Mouse (Mus musculus): ENCODE results near the gene Sat2. TPM values are rescaled to one million over a fixed set of nuclear protein-coding genes. Genes with fewer than 3 reads are reported as not detected.

The Sat2 gene
- polyA plus RNA-seq, 2 experiments: 16.5 to 21.1 TPM

DNA sequence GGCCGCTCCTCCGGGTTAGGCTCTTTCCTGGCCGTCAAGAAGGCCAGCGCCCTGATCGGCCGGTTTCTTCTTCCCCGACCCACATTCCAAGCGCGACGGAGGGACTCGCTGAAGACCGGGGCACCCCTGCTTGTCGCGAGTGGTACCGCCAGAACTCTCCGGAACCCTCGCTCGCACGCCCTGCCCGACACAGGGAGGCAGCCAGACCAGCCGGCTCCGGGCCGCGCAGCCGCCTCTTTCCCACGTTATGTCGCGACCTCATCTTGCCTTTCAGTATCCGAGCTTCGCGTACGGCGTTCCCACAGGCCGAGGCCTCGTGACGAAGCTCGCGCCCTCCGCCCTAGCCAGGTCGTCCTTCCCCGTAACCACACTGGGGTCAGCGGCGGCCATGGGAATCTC, 49.9 kb downstream of the Sat2 start:
- ATAC-seq (ENCODE audit: low FRiP score, low read depth) (no peak), DNase-seq (ENCODE audit: low spot score) (no peak)
- Histone ChIP-seq H3K36me3 (ENCODE audit: control insufficient read depth, insufficient read depth, low read length) (peaks cover 84% of the 10 kb centered on the region), H3K27me3 (ENCODE audit: control insufficient read depth, insufficient read depth, low read length) (no peaks in the 10 kb centered on the region), H3K27ac (replicated peaks; ENCODE audit: low read depth, low read length) (peak overlapping the region; percentile 97), H3K4me3 (replicated peaks; ENCODE audit: low read length) (peak overlapping the region; percentile 100), H3K4me2 (replicated peaks; ENCODE audit: low read depth, low read length, severe bottlenecking) (peak overlapping the region; percentile 88), H3K9me3 (ENCODE audit: control insufficient read depth, low read length) (no peaks in the 10 kb centered on the region), H3K4me1 (ENCODE audit: control insufficient read depth, insufficient read depth, low read length) (peaks cover 15% of the 10 kb centered on the region), H3K9ac (ENCODE audit: low read depth, low read length, severe bottlenecking) (peak overlapping the region; percentile 99)
- WGBS: under 1% methylated on average over 43 of the region's 43 CpGs
- TF ChIP-seq POLR2A (IDR thresholded peaks at IDR 0.05; ENCODE audit: borderline replicate concordance, extremely low read depth, insufficient read depth, insufficient read length): no peak

DNA sequence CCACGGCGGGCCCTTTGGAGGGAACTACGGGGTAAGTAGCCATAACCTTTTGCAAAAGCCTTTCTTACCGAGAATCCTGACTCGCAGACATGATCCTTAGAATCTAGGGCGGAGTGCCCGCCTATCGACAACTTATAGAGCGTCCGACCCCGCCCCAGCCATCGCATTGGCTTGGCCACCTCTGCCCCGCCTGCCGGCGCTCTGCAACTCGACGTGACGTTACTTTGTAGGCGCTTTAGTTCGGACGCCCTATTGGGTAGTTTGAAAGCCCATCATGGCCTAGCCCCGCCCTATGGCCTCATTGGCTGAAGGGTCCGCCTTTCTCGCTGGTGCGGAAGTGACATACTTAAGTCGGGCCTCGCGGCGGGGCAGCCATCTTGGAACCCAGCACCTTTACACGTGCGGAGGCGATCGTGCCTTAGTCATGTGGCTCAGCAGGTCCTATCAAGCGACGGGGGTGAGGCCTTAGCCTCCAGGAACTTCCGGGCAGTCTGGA, 50.4 kb downstream of the Sat2 start, which contains the start of gene Eif4a1:
Gene Eif4a1 (minus strand): TSS at position 213 of the 496 bp plus-strand sequence.
- peak; percentile 97 for ATAC-seq (ENCODE audit: low FRiP score, low read depth)

More for the DNA sequence above, 50.4 kb downstream of the Sat2 start, which contains the start of gene Eif4a1:
- Histone ChIP-seq H3K27me3 (ENCODE audit: control insufficient read depth, insufficient read depth, low read length) (no peaks in the 10 kb centered on the region), H3K4me2 (replicated peaks; ENCODE audit: low read depth, low read length, severe bottlenecking) (peak within 1 kb of the TSS; percentile 88), H3K4me3 (replicated peaks; ENCODE audit: low read length) (peak within 1 kb of the TSS; percentile 100), H3K4me1 (ENCODE audit: control insufficient read depth, insufficient read depth, low read length) (peaks cover 15% of the 10 kb centered on the region), H3K36me3 (ENCODE audit: control insufficient read depth, insufficient read depth, low read length) (peaks cover 85% of the 10 kb centered on the region), H3K27ac (replicated peaks; ENCODE audit: low read depth, low read length) (peak within 1 kb of the TSS; percentile 97), H3K9ac (ENCODE audit: low read depth, low read length, severe bottlenecking) (peak within 1 kb of the TSS; percentile 99), H3K9me3 (ENCODE audit: control insufficient read depth, low read length) (no peaks in the 10 kb centered on the region)
- peak; percentile 100 for DNase-seq (ENCODE audit: low spot score)
- under 1% methylated on average over 36 of the region's 36 CpGs for whole genome bisulfite sequencing
- TF ChIP-seq POLR2A (IDR thresholded peaks at IDR 0.05; ENCODE audit: borderline replicate concordance, extremely low read depth, insufficient read depth, insufficient read length): peak; percentile 96; the same call in 1 of the 2 replicates

MicroRNAs encoded within 50 kb of the gene (microRNA counts, 519-probe panel; counts per million panel counts)
- microRNA mmu-miR-1934 (not detected), microRNA mmu-miR-467f (2,735 counts per million, percentile 48 among the panel's probes with 10 or more counts)

Small RNA genes lying within 50 kb of the gene (microRNA-seq; reads per million reads assigned to microRNA genes)
- gene Mir1934: 2.7 reads per million, percentile 5 among the genes with 10 or more reads in this experiment
- not detected for gene Mir467f

Other genes with a start within 250 kb of the Sat2 start
Only the 30 nearest of the 32 such genes appear.
- 29.5 and 32.7 TPM in 2 replicates for gene Cyb5d1, start 226.4 kb upstream of the Sat2 start, polyA plus RNA-seq (2012; rRNA removed)
- 22.3 and 27.3 TPM in 2 replicates for gene Cyb5d1, start 226.4 kb upstream of the Sat2 start, polyA plus RNA-seq (2014; fragmentation: Nextera tagmentation; extraction: Ambion mirVana)
- gene Tmem88, start 223.8 kb upstream of the Sat2 start, polyA plus RNA-seq (2012; rRNA removed): 17.0 and 23.7 TPM in 2 replicates
- 18.7 and 18.9 TPM in 2 replicates for gene Tmem88, start 223.8 kb upstream of the Sat2 start, polyA plus RNA-seq (2014; fragmentation: Nextera tagmentation; extraction: Ambion mirVana)
- gene Kdm6b, start 208.3 kb upstream of the Sat2 start, polyA plus RNA-seq (2012; rRNA removed): 23.7 and 27.5 TPM in 2 replicates
- 31.4 and 36.4 TPM in 2 replicates for gene Kdm6b, start 208.3 kb upstream of the Sat2 start, polyA plus RNA-seq (2014; fragmentation: Nextera tagmentation; extraction: Ambion mirVana)
- 4.5 and 4.7 TPM in 2 replicates for gene Dnah2, start 72.9 kb upstream of the Sat2 start, polyA plus RNA-seq (2012; rRNA removed)
- 3.6 and 4.2 TPM in 2 replicates for gene Dnah2, start 72.9 kb upstream of the Sat2 start, polyA plus RNA-seq (2014; fragmentation: Nextera tagmentation; extraction: Ambion mirVana)
- gene Efnb3, start 61.8 kb upstream of the Sat2 start, polyA plus RNA-seq (2012; rRNA removed): 57.6 and 78.1 TPM in 2 replicates
- gene Efnb3, start 61.8 kb upstream of the Sat2 start, polyA plus RNA-seq (2014; fragmentation: Nextera tagmentation; extraction: Ambion mirVana): 12.7 and 14.6 TPM in 2 replicates
- 19.0 and 25.1 TPM in 2 replicates for gene Wrap53, start 41.8 kb upstream of the Sat2 start, polyA plus RNA-seq (2012; rRNA removed)
- 20.6 and 20.8 TPM in 2 replicates for gene Wrap53, start 41.8 kb upstream of the Sat2 start, polyA plus RNA-seq (2014; fragmentation: Nextera tagmentation; extraction: Ambion mirVana)
- 173 and 200 TPM in 2 replicates for gene Trp53, start 41.7 kb upstream of the Sat2 start, polyA plus RNA-seq (2012; rRNA removed)
- gene Trp53, start 41.7 kb upstream of the Sat2 start, polyA plus RNA-seq (2014; fragmentation: Nextera tagmentation; extraction: Ambion mirVana): 138 and 155 TPM in 2 replicates
- 17.9 and 20.6 TPM in 2 replicates for gene Atp1b2, start 16.1 kb upstream of the Sat2 start, polyA plus RNA-seq (2012; rRNA removed)
- gene Atp1b2, start 16.1 kb upstream of the Sat2 start, polyA plus RNA-seq (2014; fragmentation: Nextera tagmentation; extraction: Ambion mirVana): 9.1 and 10.4 TPM in 2 replicates
- 0.05 TPM in 1 of 2 replicates, not detected in the other for gene Shbg, start 4.1 kb upstream of the Sat2 start, polyA plus RNA-seq (2012; rRNA removed)
- gene Shbg, start 4.1 kb upstream of the Sat2 start, polyA plus RNA-seq (2014; fragmentation: Nextera tagmentation; extraction: Ambion mirVana): not detected in 2 replicates
- 122 and 125 TPM in 2 replicates for gene Fxr2, start 11.0 kb downstream of the Sat2 start, polyA plus RNA-seq (2012; rRNA removed)
- 28.9 and 33.8 TPM in 2 replicates for gene Fxr2, start 11.0 kb downstream of the Sat2 start, polyA plus RNA-seq (2014; fragmentation: Nextera tagmentation; extraction: Ambion mirVana)
- gene Sox15, start 33.3 kb downstream of the Sat2 start, polyA plus RNA-seq (2012; rRNA removed): 1.5 and 2.1 TPM in 2 replicates
- gene Sox15, start 33.3 kb downstream of the Sat2 start, polyA plus RNA-seq (2014; fragmentation: Nextera tagmentation; extraction: Ambion mirVana): 1.0 and 3.0 TPM in 2 replicates
- 117 and 155 TPM in 2 replicates for gene Mpdu1, start 40.6 kb downstream of the Sat2 start, polyA plus RNA-seq (2012; rRNA removed)
- gene Mpdu1, start 40.6 kb downstream of the Sat2 start, polyA plus RNA-seq (2014; fragmentation: Nextera tagmentation; extraction: Ambion mirVana): 28.9 and 30.8 TPM in 2 replicates
- 16.6 and 24.3 TPM in 2 replicates for gene Cd68, start 44.1 kb downstream of the Sat2 start, polyA plus RNA-seq (2012; rRNA removed)
- 20.5 and 24.7 TPM in 2 replicates for gene Cd68, start 44.1 kb downstream of the Sat2 start, polyA plus RNA-seq (2014; fragmentation: Nextera tagmentation; extraction: Ambion mirVana)
- gene Eif4a1, start 50.4 kb downstream of the Sat2 start, polyA plus RNA-seq (2012; rRNA removed): 887 and 919 TPM in 2 replicates
- gene Eif4a1, start 50.4 kb downstream of the Sat2 start, polyA plus RNA-seq (2014; fragmentation: Nextera tagmentation; extraction: Ambion mirVana): 547 and 561 TPM in 2 replicates
- 172 and 297 TPM in 2 replicates for gene Senp3, start 60.1 kb downstream of the Sat2 start, polyA plus RNA-seq (2012; rRNA removed)
- gene Senp3, start 60.1 kb downstream of the Sat2 start, polyA plus RNA-seq (2014; fragmentation: Nextera tagmentation; extraction: Ambion mirVana): 95.4 and 99.0 TPM in 2 replicates
- gene Tnfsf13, start 63.8 kb downstream of the Sat2 start, polyA plus RNA-seq (2012; rRNA removed): 4.4 and 5.2 TPM in 2 replicates
- 0.77 and 0.98 TPM in 2 replicates for gene Tnfsf13, start 63.8 kb downstream of the Sat2 start, polyA plus RNA-seq (2014; fragmentation: Nextera tagmentation; extraction: Ambion mirVana)
- 22.9 and 31.6 TPM in 2 replicates for gene Tnfsf12, start 73.8 kb downstream of the Sat2 start, polyA plus RNA-seq (2012; rRNA removed)
- 13.7 and 15.2 TPM in 2 replicates for gene Tnfsf12, start 73.8 kb downstream of the Sat2 start, polyA plus RNA-seq (2014; fragmentation: Nextera tagmentation; extraction: Ambion mirVana)
- 3.8 and 6.9 TPM in 2 replicates for gene Tnfsfm13, start 74.1 kb downstream of the Sat2 start, polyA plus RNA-seq (2012; rRNA removed)
- 5.9 and 6.6 TPM in 2 replicates for gene Tnfsfm13, start 74.1 kb downstream of the Sat2 start, polyA plus RNA-seq (2014; fragmentation: Nextera tagmentation; extraction: Ambion mirVana)
- 76.6 and 100 TPM in 2 replicates for gene Polr2a, start 136.6 kb downstream of the Sat2 start, polyA plus RNA-seq (2012; rRNA removed)
- gene Polr2a, start 136.6 kb downstream of the Sat2 start, polyA plus RNA-seq (2014; fragmentation: Nextera tagmentation; extraction: Ambion mirVana): 40.7 and 45.3 TPM in 2 replicates
- 0.14 and 0.23 TPM in 2 replicates for gene Slc35g3, start 139.9 kb downstream of the Sat2 start, polyA plus RNA-seq (2012; rRNA removed)
- gene Slc35g3, start 139.9 kb downstream of the Sat2 start, polyA plus RNA-seq (2014; fragmentation: Nextera tagmentation; extraction: Ambion mirVana): 0.21 TPM in 1 of 2 replicates, not detected in the other
- gene Zbtb4, start 143.9 kb downstream of the Sat2 start, polyA plus RNA-seq (2012; rRNA removed): 12.8 and 14.3 TPM in 2 replicates
- 4.1 and 5.0 TPM in 2 replicates for gene Zbtb4, start 143.9 kb downstream of the Sat2 start, polyA plus RNA-seq (2014; fragmentation: Nextera tagmentation; extraction: Ambion mirVana)
- 69.4 and 81.0 TPM in 2 replicates for gene Chrnb1, start 173.9 kb downstream of the Sat2 start, polyA plus RNA-seq (2012; rRNA removed)
- gene Chrnb1, start 173.9 kb downstream of the Sat2 start, polyA plus RNA-seq (2014; fragmentation: Nextera tagmentation; extraction: Ambion mirVana): 14.1 and 19.0 TPM in 2 replicates
- gene Fgf11, start 179.8 kb downstream of the Sat2 start, polyA plus RNA-seq (2012; rRNA removed): 17.2 and 17.5 TPM in 2 replicates
- gene Fgf11, start 179.8 kb downstream of the Sat2 start, polyA plus RNA-seq (2014; fragmentation: Nextera tagmentation; extraction: Ambion mirVana): 2.2 and 3.4 TPM in 2 replicates
- 1.8 TPM in 2 replicates for gene Tmem102, start 183.6 kb downstream of the Sat2 start, polyA plus RNA-seq (2012; rRNA removed)
- 5.4 and 5.9 TPM in 2 replicates for gene Tmem102, start 183.6 kb downstream of the Sat2 start, polyA plus RNA-seq (2014; fragmentation: Nextera tagmentation; extraction: Ambion mirVana)
- not detected in 2 replicates for gene Gm39566, start 193.3 kb downstream of the Sat2 start, polyA plus RNA-seq (2012; rRNA removed)
- gene Gm39566, start 193.3 kb downstream of the Sat2 start, polyA plus RNA-seq (2014; fragmentation: Nextera tagmentation; extraction: Ambion mirVana): not detected in 2 replicates
- gene Spem2, start 196.4 kb downstream of the Sat2 start, polyA plus RNA-seq (2012; rRNA removed): not detected in 2 replicates
- gene Spem2, start 196.4 kb downstream of the Sat2 start, polyA plus RNA-seq (2014; fragmentation: Nextera tagmentation; extraction: Ambion mirVana): not detected in 2 replicates
- gene Spem1, start 200.2 kb downstream of the Sat2 start, polyA plus RNA-seq (2012; rRNA removed): 0.65 and 0.79 TPM in 2 replicates
- gene Spem1, start 200.2 kb downstream of the Sat2 start, polyA plus RNA-seq (2014; fragmentation: Nextera tagmentation; extraction: Ambion mirVana): 0.18 TPM in 1 of 2 replicates, not detected in the other
- gene Nlgn2, start 215.8 kb downstream of the Sat2 start, polyA plus RNA-seq (2012; rRNA removed): 96.0 and 123 TPM in 2 replicates
- 11.1 and 13.4 TPM in 2 replicates for gene Nlgn2, start 215.8 kb downstream of the Sat2 start, polyA plus RNA-seq (2014; fragmentation: Nextera tagmentation; extraction: Ambion mirVana)
- 240 and 292 TPM in 2 replicates for gene Tmem256, start 216.5 kb downstream of the Sat2 start, polyA plus RNA-seq (2012; rRNA removed)
- 368 and 382 TPM in 2 replicates for gene Tmem256, start 216.5 kb downstream of the Sat2 start, polyA plus RNA-seq (2014; fragmentation: Nextera tagmentation; extraction: Ambion mirVana)
- 190 and 214 TPM in 2 replicates for gene Plscr3, start 224.4 kb downstream of the Sat2 start, polyA plus RNA-seq (2012; rRNA removed)
- 137 and 140 TPM in 2 replicates for gene Plscr3, start 224.4 kb downstream of the Sat2 start, polyA plus RNA-seq (2014; fragmentation: Nextera tagmentation; extraction: Ambion mirVana)